Mouse (Mus musculus) midbrain, embryonic 15.5 days (tissue): ENCODE measurements around the gene Abhd18. TPM values are rescaled to one million over a fixed set of nuclear protein-coding genes. Genes with fewer than 3 reads are reported as not detected.
"Not testable (repeated sequence)": the region's sequence is repeated elsewhere in the genome, so short reads cannot be mapped to it uniquely, and the experiment has no call there.

Experiments
- ATAC-seq: fragments of 200-750 bp; cut with Nextera tagmentation; replicated peaks from 2 replicates; pipeline ENCODE4 v1.8.0; 2017; ENCODE audit warnings: moderate TSS enrichment
- H3K27ac ChIP-seq: fragments of 300-500 bp; sonication (generic); 2 replicates; pipeline ENCODE4 v1.5.1; 2015; ENCODE audit warnings: mild to moderate bottlenecking, inconsistent platforms
- H3K27me3 ChIP-seq: fragments of 300-500 bp; sonication (generic); replicated peaks from 2 replicates; pipeline ENCODE4 v1.6.1; 2015; ENCODE audit warnings: inconsistent platforms
- H3K36me3 ChIP-seq: fragments of 300-500 bp; sonication (generic); replicated peaks from 2 replicates; pipeline ENCODE4 v1.6.1; 2015; ENCODE audit warnings: inconsistent platforms
- H3K4me1 ChIP-seq: fragments of 300-500 bp; sonication (generic); 2 replicates; pipeline ENCODE4 v1.6.1; 2015; ENCODE audit warnings: inconsistent platforms
- H3K4me2 ChIP-seq: fragments of 300-500 bp; sonication (generic); 2 replicates; pipeline ENCODE4 v1.6.1; 2015; ENCODE audit warnings: inconsistent platforms, mild to moderate bottlenecking, moderate library complexity
- H3K4me3 ChIP-seq: fragments of 300-500 bp; sonication (generic); 2 replicates; pipeline ENCODE4 v1.5.1; 2015; ENCODE audit warnings: mild to moderate bottlenecking, inconsistent platforms
- H3K9ac ChIP-seq: fragments of 300-500 bp; sonication (generic); 2 replicates; pipeline ENCODE4 v1.6.1; 2015; ENCODE audit warnings: mild to moderate bottlenecking, inconsistent platforms
- H3K9me3 ChIP-seq: fragments of 300-500 bp; sonication (generic); 2 replicates; pipeline ENCODE4 v1.6.1; 2016; ENCODE audit warnings: inconsistent platforms
- WGBS: fragments of 180-500 bp; shearing (Covaris S2); methylation state at CpG from one replicate; pipeline ENCODE4 v1.1.7; 2015; ENCODE audit warnings: mixed read lengths; 5-methylcytosine and 5-hydroxymethylcytosine counted together
- polyA plus RNA-seq: library from polyadenylated mRNA; unstranded; fragments of >200 nt; fragmentation: Nextera tagmentation; extraction: Ambion mirVana; gene quantifications from 2 replicates; pipeline ENCODE4 v1.2.1, GENCODE M21; 2015

Abhd18 gene
- polyA plus RNA-seq: 14.3 and 14.5 TPM in 2 replicates

GRCm38 (mm10) chr3:40846957-40847017 lies at the start of gene Abhd18:
Gene Abhd18 (plus strand): TSS chr3:40846970.
- Histone ChIP-seq H3K9ac (peak within 1 kb of the TSS; percentile 56), H3K27ac (peak within 1 kb of the TSS; percentile 84), H3K4me3 (peak within 1 kb of the TSS; percentile 61), H3K4me2 (peak within 1 kb of the TSS; percentile 67)
- H3K27me3 ChIP-seq, ATAC-seq, H3K4me1 ChIP-seq, H3K36me3 ChIP-seq, H3K9me3 ChIP-seq: not testable (repeated sequence)
- 0% methylated on average over 3 of the region's 4 CpGs for WGBS

DNA sequence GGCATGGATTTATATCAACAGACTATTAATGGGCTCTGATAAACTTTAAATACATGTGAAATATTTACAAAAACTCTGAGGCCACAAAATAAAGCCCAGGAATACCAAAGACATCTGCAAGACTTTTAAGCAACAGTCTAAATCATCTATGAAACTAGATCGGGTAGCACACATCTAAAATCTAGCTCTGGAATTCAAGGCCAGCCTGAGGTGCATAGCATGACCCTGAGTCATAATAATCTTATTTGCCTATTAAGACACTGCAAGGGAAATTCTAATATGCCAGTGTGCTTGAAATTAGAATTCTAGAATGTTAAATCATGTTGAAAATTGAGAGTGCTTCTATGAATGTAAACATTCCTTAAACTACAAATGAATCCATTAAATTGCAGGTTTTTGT lies 48.7 kb upstream of the Abhd18 start:
- no peak overlapping the region for H3K4me2 ChIP-seq
- WGBS: 86% methylated on average over 1 of the region's 1 CpGs
- H3K27ac ChIP-seq: no peak overlapping the region
- no peak for ATAC-seq
- no peaks in the 10 kb centered on the region for H3K9me3 ChIP-seq
- H3K36me3 ChIP-seq: no peaks in the 10 kb centered on the region
- no peak overlapping the region for H3K9ac ChIP-seq
- H3K27me3 ChIP-seq: no peaks in the 10 kb centered on the region
- no peak overlapping the region for H3K4me3 ChIP-seq
- peaks cover 13% of the 10 kb centered on the region for H3K4me1 ChIP-seq

GRCm38 (mm10) chr3:40798500-40798899 lies 48.3 kb upstream of the Abhd18 start:
- no peak overlapping the region for H3K4me2 ChIP-seq
- no peaks in the 10 kb centered on the region for H3K27me3 ChIP-seq
- H3K4me1 ChIP-seq: peaks cover 13% of the 10 kb centered on the region
- ATAC-seq: no peak
- H3K4me3 ChIP-seq: no peak overlapping the region
- 40% methylated on average over 7 of the region's 7 CpGs for WGBS
- H3K9me3 ChIP-seq: no peaks in the 10 kb centered on the region
- no peak overlapping the region for H3K9ac ChIP-seq
- H3K27ac ChIP-seq: no peak overlapping the region
- no peaks in the 10 kb centered on the region for H3K36me3 ChIP-seq

DNA sequence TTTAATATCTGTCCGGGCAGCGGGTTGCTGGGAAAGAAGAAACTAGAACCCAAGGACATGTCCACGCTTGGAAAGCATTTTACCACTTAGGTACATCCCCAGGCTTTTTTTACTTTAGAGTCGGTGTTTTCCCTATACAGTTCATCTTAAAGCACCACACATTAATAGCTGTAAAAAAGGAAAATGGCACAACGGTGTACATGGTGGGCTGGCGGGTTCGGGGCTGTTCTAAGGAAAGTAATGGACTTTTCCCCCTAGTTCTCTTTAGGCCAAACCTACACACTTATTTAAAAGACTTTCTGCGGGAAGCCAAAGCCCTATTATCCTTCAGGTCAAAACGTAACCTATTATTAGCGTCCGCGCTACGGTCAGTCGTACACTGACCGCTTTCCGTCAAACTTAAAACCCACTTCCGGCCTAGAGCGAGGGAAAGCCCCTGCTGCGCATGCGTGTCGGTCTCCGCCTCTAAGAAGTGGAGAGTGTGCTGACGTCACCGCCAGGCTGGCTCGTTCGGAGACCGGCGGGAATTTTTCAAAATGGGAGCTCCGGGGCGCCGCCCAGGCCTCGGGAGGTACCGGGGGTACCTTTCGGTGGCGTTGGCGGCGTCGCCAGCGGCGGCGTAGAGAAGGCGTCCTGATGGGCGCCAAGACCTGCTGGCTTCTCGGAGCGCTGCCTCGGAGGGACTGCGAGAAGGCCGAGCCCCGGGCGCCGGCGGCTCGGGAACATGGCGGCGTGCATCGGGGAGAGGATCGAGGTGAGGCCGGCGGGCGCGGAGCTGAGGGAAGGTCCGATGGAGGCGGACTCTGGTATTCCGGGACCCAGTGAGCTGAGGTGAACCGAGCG lies 47.0 kb upstream of the Abhd18 start, which contains the start of gene Plk4:
Gene Plk4 (plus strand): TSS at position 490 of the 843 bp plus-strand sequence.
- H3K27ac ChIP-seq: peak within 1 kb of the TSS; percentile 60
- 2% methylated on average over 66 of the region's 66 CpGs for whole genome bisulfite sequencing
- peak; percentile 97 for ATAC-seq

GRCm38 (mm10) chr3:40800373-40800823 lies 46.4 kb upstream of the Abhd18 start:
- 0% methylated on average over 37 of the region's 37 CpGs for WGBS

More for the DNA sequence above, 47.0 kb upstream of the Abhd18 start, which contains the start of gene Plk4:
- Histone ChIP-seq H3K4me1 (peaks cover 13% of the 10 kb centered on the region), H3K4me2 (peak within 1 kb of the TSS; percentile 93), H3K4me3 (peak within 1 kb of the TSS; percentile 94), H3K9me3 (no peaks in the 10 kb centered on the region), H3K9ac (peak within 1 kb of the TSS; percentile 57), H3K36me3 (no peaks in the 10 kb centered on the region), H3K27me3 (no peaks in the 10 kb centered on the region)

DNA sequence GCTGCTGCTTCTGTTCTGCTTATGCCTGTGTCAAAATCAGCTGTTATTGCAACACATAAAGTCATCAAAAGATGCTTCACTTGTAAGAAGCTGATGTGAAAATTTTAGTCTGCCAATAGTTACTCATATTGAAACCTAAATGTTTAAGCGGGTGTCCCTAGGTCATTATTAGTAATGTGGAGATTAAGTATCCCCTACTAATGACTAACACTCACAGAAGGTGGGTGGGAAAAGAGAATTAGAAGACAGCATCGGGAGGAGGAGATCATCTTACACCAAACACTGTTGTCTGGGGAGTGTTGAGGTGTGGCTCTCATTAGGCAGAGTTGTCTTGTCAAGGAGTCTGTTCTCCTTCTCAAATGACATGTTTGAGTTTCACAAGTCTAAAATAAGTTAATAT lies 39.9 kb upstream of the Abhd18 start:
- ATAC-seq: no peak
- Histone ChIP-seq H3K27me3 (no peaks in the 10 kb centered on the region), H3K27ac (no peak overlapping the region), H3K4me1 (no peaks in the 10 kb centered on the region), H3K36me3 (no peaks in the 10 kb centered on the region; the same call in 1 of the 2 replicates), H3K4me2 (no peak overlapping the region), H3K9me3 (no peaks in the 10 kb centered on the region), H3K4me3 (no peak overlapping the region), H3K9ac (no peak overlapping the region)
- 76% methylated on average over 2 of the region's 2 CpGs for WGBS

More at GRCm38 (mm10) chr3:40800373-40800823, 46.4 kb upstream of the Abhd18 start:
- Histone ChIP-seq H3K9me3 (no peaks in the 10 kb centered on the region), H3K4me1 (peaks cover 13% of the 10 kb centered on the region), H3K36me3 (no peaks in the 10 kb centered on the region), H3K27me3 (no peaks in the 10 kb centered on the region), H3K4me2 (peak overlapping the region; percentile 93), H3K9ac (peak overlapping the region; percentile 57), H3K27ac (peak overlapping the region; percentile 59), H3K4me3 (peak overlapping the region; percentile 94)
- peak; percentile 91 for ATAC-seq

GRCm38 (mm10) chr3:40808686-40809085 lies 38.1 kb upstream of the Abhd18 start:
- Histone ChIP-seq H3K4me2 (no peak overlapping the region), H3K27me3 (no peaks in the 10 kb centered on the region), H3K9ac (no peak overlapping the region), H3K36me3 (peaks cover 6% of the 10 kb centered on the region; the same call in 1 of the 2 replicates), H3K9me3 (no peaks in the 10 kb centered on the region), H3K27ac (no peak overlapping the region), H3K4me3 (no peak overlapping the region), H3K4me1 (no peaks in the 10 kb centered on the region)
- no peak for ATAC-seq
- WGBS: 92% methylated on average over 10 of the region's 10 CpGs

DNA sequence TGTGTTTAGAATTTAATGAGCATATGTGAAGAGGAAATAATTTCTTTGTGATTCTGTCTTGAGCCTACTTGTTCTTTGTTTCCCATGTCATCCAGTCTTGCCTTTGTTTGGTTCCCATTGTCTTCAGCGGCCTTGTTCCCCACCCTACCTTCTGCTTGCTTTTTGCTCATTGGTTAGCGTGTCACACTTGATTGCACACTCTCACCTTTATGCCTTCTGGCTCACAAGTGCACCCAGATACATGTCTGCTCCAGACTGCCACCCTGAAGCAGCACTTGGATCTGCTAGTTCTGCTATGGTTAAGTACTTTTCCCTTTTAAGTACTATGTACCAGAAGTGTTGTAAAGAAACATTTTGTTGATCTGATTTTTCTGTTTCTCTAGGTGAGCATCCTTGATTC lies 36.9 kb upstream of the Abhd18 start:
- H3K27me3 ChIP-seq: no peaks in the 10 kb centered on the region
- H3K4me1 ChIP-seq: no peaks in the 10 kb centered on the region
- H3K4me2 ChIP-seq: no peak overlapping the region
- no peak overlapping the region for H3K9ac ChIP-seq
- peaks cover 6% of the 10 kb centered on the region; the same call in 1 of the 2 replicates for H3K36me3 ChIP-seq
- 60% methylated on average over 2 of the region's 2 CpGs for WGBS
- no peak for ATAC-seq
- H3K27ac ChIP-seq: no peak overlapping the region
- no peak overlapping the region for H3K4me3 ChIP-seq
- H3K9me3 ChIP-seq: no peaks in the 10 kb centered on the region

- H3K4me2 ChIP-seq: no peak overlapping the region
- no peaks in the 10 kb centered on the region for H3K27me3 ChIP-seq
- H3K27ac ChIP-seq: no peak overlapping the region
- H3K9me3 ChIP-seq: no peaks in the 10 kb centered on the region
- no peak overlapping the region for H3K4me3 ChIP-seq
- H3K36me3 ChIP-seq: peaks cover 20% of the 10 kb centered on the region
- 93% methylated on average over 2 of the region's 2 CpGs for WGBS
- no peak for ATAC-seq
- H3K4me1 ChIP-seq: no peaks in the 10 kb centered on the region
- no peak overlapping the region for H3K9ac ChIP-seq
Observed at GRCm38 (mm10) chr3:40813275-40813674, 33.5 kb upstream of the Abhd18 start.

DNA sequence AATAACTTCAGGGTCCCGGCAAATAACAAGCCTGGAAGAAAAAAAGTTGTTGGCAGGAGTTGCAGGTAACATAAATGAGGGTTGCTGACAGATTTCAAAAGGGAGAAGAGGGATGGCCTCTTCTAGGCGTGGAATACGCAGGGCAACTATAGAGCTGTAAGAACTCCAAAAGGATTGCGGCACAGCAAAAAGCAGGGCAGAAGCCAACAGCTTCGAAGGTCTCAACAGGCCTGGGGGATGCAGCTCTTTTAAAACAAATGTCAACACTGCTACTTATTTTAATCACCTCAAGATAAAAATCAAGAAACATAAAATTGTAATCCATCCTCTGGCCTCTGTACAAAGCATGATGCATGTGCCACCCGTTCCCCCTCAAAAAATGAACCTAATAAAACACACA lies 1.2 kb upstream of the Abhd18 start:
- not testable (repeated sequence) for H3K27me3 ChIP-seq, H3K4me1 ChIP-seq, H3K9me3 ChIP-seq, H3K9ac ChIP-seq, ATAC-seq, H3K36me3 ChIP-seq
- H3K4me2 ChIP-seq: peak overlapping the region; percentile 55
- peak overlapping the region; percentile 61 for H3K4me3 ChIP-seq
- H3K27ac ChIP-seq: peak overlapping the region; percentile 11; the same call in 1 of the 2 replicates
- 82% methylated on average over 6 of the region's 6 CpGs for WGBS

DNA sequence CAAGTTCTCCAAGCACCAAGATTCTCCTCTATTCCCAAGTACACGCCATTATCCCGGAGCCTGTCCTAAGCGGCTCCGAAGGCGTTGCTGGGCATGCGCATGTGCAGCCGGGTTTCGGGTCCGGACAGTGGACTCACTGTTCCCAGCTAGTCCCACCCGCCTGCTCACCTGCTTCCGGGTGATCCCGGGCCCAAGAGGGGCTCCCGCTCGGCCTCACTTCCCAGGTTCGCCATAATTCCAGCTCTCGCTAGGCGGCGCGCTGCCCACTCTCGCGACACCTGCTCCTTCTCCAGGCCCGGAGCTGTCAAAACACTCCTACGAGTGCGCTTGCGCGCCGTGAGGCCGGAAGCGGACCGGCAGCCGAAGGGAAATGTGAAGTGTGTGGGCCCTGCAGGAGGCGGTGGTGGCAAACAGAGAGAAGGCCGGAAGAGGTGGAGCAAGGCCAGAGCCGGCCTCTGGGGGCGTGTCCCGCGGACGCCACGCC lies 255 bp upstream of the Abhd18 start, which contains the start of gene Mfsd8:
Gene Mfsd8 (minus strand): TSS at position 414 of the 484 bp plus-strand sequence.
- H3K4me2 ChIP-seq: peak within 1 kb of the TSS; percentile 67

DNA sequence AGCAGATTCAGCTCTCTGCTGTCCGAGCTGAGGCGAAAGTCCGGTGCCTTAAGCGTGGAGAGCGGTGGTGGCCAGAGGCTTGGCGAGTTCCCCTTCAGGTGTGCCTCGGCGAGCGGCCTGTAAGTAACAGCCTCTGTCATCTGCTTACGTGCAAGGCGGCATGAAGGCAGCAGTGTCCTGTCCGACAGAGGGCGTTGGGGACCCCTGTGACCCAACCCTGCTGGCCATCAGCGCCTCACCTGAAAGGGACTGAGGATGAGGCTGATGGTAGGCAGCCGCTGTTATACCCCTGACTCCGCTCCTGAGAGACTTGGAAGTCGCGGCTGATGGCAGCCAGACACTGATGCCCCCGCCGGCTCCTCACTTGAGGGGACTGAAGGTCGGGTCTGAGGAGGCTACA lies 248 bp downstream of the Abhd18 start:
- Histone ChIP-seq H3K9ac (peak overlapping the region; percentile 56), H3K27ac (peak overlapping the region; percentile 84), H3K4me2 (peak overlapping the region; percentile 67), H3K4me3 (peak overlapping the region; percentile 61)
- H3K9me3 ChIP-seq, H3K36me3 ChIP-seq, H3K27me3 ChIP-seq, H3K4me1 ChIP-seq: not testable (repeated sequence)
- ATAC-seq: peak; percentile 83
- WGBS: 1% methylated on average over 20 of the region's 21 CpGs

More for the DNA sequence above, 255 bp upstream of the Abhd18 start, which contains the start of gene Mfsd8:
- H3K4me3 ChIP-seq: peak within 1 kb of the TSS; percentile 61
- H3K36me3 ChIP-seq, H3K4me1 ChIP-seq, H3K9me3 ChIP-seq, H3K27me3 ChIP-seq: not testable (repeated sequence)
- under 1% methylated on average over 39 of the region's 39 CpGs for WGBS
- H3K27ac ChIP-seq: peak within 1 kb of the TSS; percentile 84
- peak; percentile 99 for ATAC-seq
- H3K9ac ChIP-seq: peak within 1 kb of the TSS; percentile 56

DNA sequence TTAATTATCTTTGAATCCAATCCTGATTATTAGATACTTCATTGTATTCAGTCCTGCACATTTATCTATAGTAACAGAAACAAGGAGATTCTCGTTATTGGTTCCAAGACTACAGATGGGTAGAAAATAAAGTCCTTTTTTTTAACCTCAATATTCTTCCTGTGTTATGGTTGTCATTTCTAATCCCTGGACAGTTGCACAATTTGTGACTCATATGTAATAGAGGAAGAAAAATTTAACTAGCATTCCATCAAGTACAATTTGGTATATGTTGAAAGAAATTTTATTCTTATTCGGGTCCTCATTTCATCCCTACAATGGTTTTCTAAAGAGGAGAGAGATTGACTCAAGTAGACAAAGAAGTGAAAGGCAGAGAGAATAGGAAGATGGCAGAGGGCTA lies 1.2 kb downstream of the Abhd18 start:
- not testable (repeated sequence) for H3K36me3 ChIP-seq, H3K4me3 ChIP-seq, H3K9me3 ChIP-seq, H3K27me3 ChIP-seq, H3K27ac ChIP-seq, ATAC-seq, H3K9ac ChIP-seq, H3K4me1 ChIP-seq
- peak overlapping the region; percentile 67; the same call in 1 of the 2 replicates for H3K4me2 ChIP-seq
- 91% methylated on average over 2 of the region's 2 CpGs for WGBS
